Mouse (Mus musculus) olfactory bulb, adult 2 months (tissue): Measurements from ENCODE around the gene Selenom.

ENCODE experiments used
- CTCF ChIP-seq: fragments of 200-500 bp; IDR thresholded peaks from 2 replicates; pipeline ENCODE4 v1.5.1; 2012; ENCODE audit warnings: low read depth, mild to moderate bottlenecking, low read length, moderate library complexity; ENCODE audit not compliant: insufficient read depth
- POLR2A ChIP-seq: fragments of 200-500 bp; IDR thresholded peaks from 2 replicates; pipeline ENCODE4 v1.6.1; 2012; ENCODE audit warnings: mild to moderate bottlenecking, low read depth, low read length, moderate library complexity; ENCODE audit not compliant: insufficient read depth

DNA sequence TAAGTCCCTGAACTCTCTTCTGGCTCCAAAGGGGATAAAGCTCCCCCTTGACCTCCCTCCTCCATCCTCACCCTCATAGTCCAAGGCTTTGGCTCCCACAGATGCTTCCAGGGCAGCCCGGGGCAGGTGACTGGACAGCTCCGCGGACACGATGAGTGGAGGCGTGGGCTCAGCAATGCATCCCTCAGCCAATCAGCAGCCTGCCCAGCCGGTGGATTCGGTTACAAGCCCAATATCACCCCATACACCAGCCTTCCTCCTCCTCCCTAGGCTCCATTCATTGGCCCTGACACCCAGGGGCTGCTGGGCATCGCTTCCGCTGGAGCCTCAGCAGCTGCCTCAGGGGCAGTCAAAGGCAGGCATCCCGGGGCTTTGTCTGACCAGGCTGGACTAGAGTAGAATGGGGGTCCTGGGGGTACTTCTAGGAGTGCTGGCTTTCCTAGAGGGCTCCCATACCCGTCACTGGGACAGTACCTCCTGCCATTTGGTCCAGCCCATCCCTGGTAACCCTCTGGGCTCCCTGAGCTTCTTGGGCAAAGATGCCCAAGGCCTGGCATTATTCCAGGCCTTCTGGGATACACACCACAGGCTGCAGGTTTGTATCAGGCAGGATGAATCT lies 26.4 kb upstream of the Selenom start, which contains the start of gene Pla2g3:
- TF ChIP-seq CTCF = no peak
- TF ChIP-seq POLR2A = no peak
